Mouse (Mus musculus): ENCODE data around the gene Moap1. TPM values are rescaled to one million over a fixed set of nuclear protein-coding genes. Genes with fewer than 3 reads are reported as not detected.

Gene Moap1
- polyA plus RNA-seq, 1 experiment from 2014 or later: 81.3 TPM

- peak; percentile 98 for ATAC-seq
- no peaks in the 10 kb centered on the region for H3K36me3 ChIP-seq (ENCODE audit: control insufficient read depth, insufficient read depth, low read length)
- H3K4me3 ChIP-seq (ENCODE audit: low read length): peak overlapping the region; percentile 26
- H3K27ac ChIP-seq (ENCODE audit: low read depth, low read length): peak overlapping the region; percentile 73
- 29% methylated on average over 26 of the region's 26 CpGs for WGBS
- peak overlapping the region; percentile 37; the same call in 1 of the 2 replicates for H3K9ac ChIP-seq (ENCODE audit: low read depth, low read length)
- H3K27me3 ChIP-seq (replicated peaks; ENCODE audit: control insufficient read depth, insufficient read depth, low read length): no peaks in the 10 kb centered on the region
- H3K4me2 ChIP-seq (ENCODE audit: low read length): peak overlapping the region; percentile 45
- no peaks in the 10 kb centered on the region for H3K9me3 ChIP-seq (ENCODE audit: control insufficient read depth, low read length)
- H3K4me1 ChIP-seq (ENCODE audit: control insufficient read depth, insufficient read depth, low read depth, low read length): peaks cover 15% of the 10 kb centered on the region
Observed at GRCm38 (mm10) chr12:102729855-102730797, 13.3 kb downstream of the Moap1 start.

- 72% methylated on average over 7 of the region's 7 CpGs for WGBS
- H3K36me3 ChIP-seq (ENCODE audit: control insufficient read depth, insufficient read depth, low read length): no peaks in the 10 kb centered on the region
- H3K4me3 ChIP-seq (ENCODE audit: low read length): no peak overlapping the region
- H3K4me2 ChIP-seq (ENCODE audit: low read length): no peak overlapping the region
- H3K27me3 ChIP-seq (replicated peaks; ENCODE audit: control insufficient read depth, insufficient read depth, low read length): no peaks in the 10 kb centered on the region
- H3K9ac ChIP-seq (ENCODE audit: low read depth, low read length): no peak overlapping the region
- no peak overlapping the region for H3K27ac ChIP-seq (ENCODE audit: low read depth, low read length)
- no peak for ATAC-seq
- peaks cover 9% of the 10 kb centered on the region for H3K4me1 ChIP-seq (ENCODE audit: control insufficient read depth, insufficient read depth, low read depth, low read length)
- no peaks in the 10 kb centered on the region for H3K9me3 ChIP-seq (ENCODE audit: control insufficient read depth, low read length)
Observed at GRCm38 (mm10) chr12:102725761-102726175, 17.7 kb downstream of the Moap1 start.

GRCm38 (mm10) chr12:102725146-102725545 is 18.3 kb downstream of the Moap1 start:
- H3K9me3 ChIP-seq (ENCODE audit: control insufficient read depth, low read length): no peaks in the 10 kb centered on the region
- WGBS: 93% methylated on average over 6 of the region's 6 CpGs

GRCm38 (mm10) chr12:102723861-102724260 is 19.6 kb downstream of the Moap1 start:
- Histone ChIP-seq H3K27ac (ENCODE audit: low read depth, low read length) (no peak overlapping the region), H3K4me1 (ENCODE audit: control insufficient read depth, insufficient read depth, low read depth, low read length) (no peaks in the 10 kb centered on the region), H3K9ac (ENCODE audit: low read depth, low read length) (no peak overlapping the region), H3K4me2 (ENCODE audit: low read length) (no peak overlapping the region), H3K27me3 (replicated peaks; ENCODE audit: control insufficient read depth, insufficient read depth, low read length) (no peaks in the 10 kb centered on the region), H3K9me3 (ENCODE audit: control insufficient read depth, low read length) (no peaks in the 10 kb centered on the region), H3K4me3 (ENCODE audit: low read length) (no peak overlapping the region), H3K36me3 (ENCODE audit: control insufficient read depth, insufficient read depth, low read length) (no peaks in the 10 kb centered on the region)
- no peak for ATAC-seq
- 73% methylated on average over 6 of the region's 6 CpGs for WGBS

More at GRCm38 (mm10) chr12:102725146-102725545, 18.3 kb downstream of the Moap1 start:
- Histone ChIP-seq H3K27me3 (replicated peaks; ENCODE audit: control insufficient read depth, insufficient read depth, low read length) (no peaks in the 10 kb centered on the region), H3K36me3 (ENCODE audit: control insufficient read depth, insufficient read depth, low read length) (no peaks in the 10 kb centered on the region), H3K9ac (ENCODE audit: low read depth, low read length) (no peak overlapping the region), H3K27ac (ENCODE audit: low read depth, low read length) (no peak overlapping the region), H3K4me1 (ENCODE audit: control insufficient read depth, insufficient read depth, low read depth, low read length) (peaks cover 3% of the 10 kb centered on the region), H3K4me2 (ENCODE audit: low read length) (no peak overlapping the region), H3K4me3 (ENCODE audit: low read length) (no peak overlapping the region)
- ATAC-seq: no peak

- H3K4me3 ChIP-seq (ENCODE audit: low read length): no peak overlapping the region
Observed at GRCm38 (mm10) chr12:102722966-102723365, 20.5 kb downstream of the Moap1 start.

GRCm38 (mm10) chr12:102722451-102722850 is 21.0 kb downstream of the Moap1 start:
- Histone ChIP-seq H3K27ac (ENCODE audit: low read depth, low read length) (no peak overlapping the region), H3K4me2 (ENCODE audit: low read length) (no peak overlapping the region), H3K27me3 (replicated peaks; ENCODE audit: control insufficient read depth, insufficient read depth, low read length) (no peaks in the 10 kb centered on the region), H3K4me3 (ENCODE audit: low read length) (no peak overlapping the region), H3K9ac (ENCODE audit: low read depth, low read length) (no peak overlapping the region), H3K36me3 (ENCODE audit: control insufficient read depth, insufficient read depth, low read length) (no peaks in the 10 kb centered on the region), H3K9me3 (ENCODE audit: control insufficient read depth, low read length) (no peaks in the 10 kb centered on the region), H3K4me1 (ENCODE audit: control insufficient read depth, insufficient read depth, low read depth, low read length) (no peaks in the 10 kb centered on the region)
- no peak for ATAC-seq
- WGBS: 54% methylated on average over 11 of the region's 11 CpGs

More at GRCm38 (mm10) chr12:102722966-102723365, 20.5 kb downstream of the Moap1 start:
- Histone ChIP-seq H3K4me1 (ENCODE audit: control insufficient read depth, insufficient read depth, low read depth, low read length) (no peaks in the 10 kb centered on the region), H3K9me3 (ENCODE audit: control insufficient read depth, low read length) (no peaks in the 10 kb centered on the region), H3K9ac (ENCODE audit: low read depth, low read length) (no peak overlapping the region), H3K27me3 (replicated peaks; ENCODE audit: control insufficient read depth, insufficient read depth, low read length) (no peaks in the 10 kb centered on the region), H3K27ac (ENCODE audit: low read depth, low read length) (no peak overlapping the region), H3K36me3 (ENCODE audit: control insufficient read depth, insufficient read depth, low read length) (no peaks in the 10 kb centered on the region), H3K4me2 (ENCODE audit: low read length) (no peak overlapping the region)
- WGBS: 55% methylated on average over 8 of the region's 8 CpGs
- ATAC-seq: no peak

- Histone ChIP-seq H3K4me2 (ENCODE audit: low read length) (peak overlapping the region; percentile 38), H3K9ac (ENCODE audit: low read depth, low read length) (peak overlapping the region; percentile 13; the same call in 1 of the 2 replicates), H3K9me3 (ENCODE audit: control insufficient read depth, low read length) (no peaks in the 10 kb centered on the region), H3K27ac (ENCODE audit: low read depth, low read length) (no peak overlapping the region), H3K4me1 (ENCODE audit: control insufficient read depth, insufficient read depth, low read depth, low read length) (no peaks in the 10 kb centered on the region), H3K4me3 (ENCODE audit: low read length) (no peak overlapping the region; the same call in 1 of the 2 replicates), H3K27me3 (replicated peaks; ENCODE audit: control insufficient read depth, insufficient read depth, low read length) (no peaks in the 10 kb centered on the region), H3K36me3 (ENCODE audit: control insufficient read depth, insufficient read depth, low read length) (no peaks in the 10 kb centered on the region)
- WGBS: 24% methylated on average over 13 of the region's 13 CpGs
- peak; percentile 86 for ATAC-seq
Observed at GRCm38 (mm10) chr12:102719552-102720315, 23.7 kb downstream of the Moap1 start.

- ATAC-seq: no peak
- Histone ChIP-seq H3K36me3 (ENCODE audit: control insufficient read depth, insufficient read depth, low read length) (no peaks in the 10 kb centered on the region), H3K4me2 (ENCODE audit: low read length) (no peak overlapping the region), H3K9me3 (ENCODE audit: control insufficient read depth, low read length) (no peaks in the 10 kb centered on the region), H3K4me1 (ENCODE audit: control insufficient read depth, insufficient read depth, low read depth, low read length) (no peaks in the 10 kb centered on the region), H3K4me3 (ENCODE audit: low read length) (no peak overlapping the region), H3K27me3 (replicated peaks; ENCODE audit: control insufficient read depth, insufficient read depth, low read length) (no peaks in the 10 kb centered on the region), H3K27ac (ENCODE audit: low read depth, low read length) (no peak overlapping the region), H3K9ac (ENCODE audit: low read depth, low read length) (no peak overlapping the region)
- WGBS: 82% methylated on average over 10 of the region's 10 CpGs
Observed at GRCm38 (mm10) chr12:102714654-102715395, 28.6 kb downstream of the Moap1 start.

Measured in hindbrain, embryonic 16.5 days (tissue).